Mouse (Mus musculus): Measurements from ENCODE around the gene Olfr390. TPM values are rescaled to one million over a fixed set of nuclear protein-coding genes. Genes with fewer than 3 reads are reported as not detected.

The Olfr390 gene
- not detected in 2 replicates for polyA plus RNA-seq (2012; ENCODE audit: insufficient read depth, low replicate concordance)

DNA sequence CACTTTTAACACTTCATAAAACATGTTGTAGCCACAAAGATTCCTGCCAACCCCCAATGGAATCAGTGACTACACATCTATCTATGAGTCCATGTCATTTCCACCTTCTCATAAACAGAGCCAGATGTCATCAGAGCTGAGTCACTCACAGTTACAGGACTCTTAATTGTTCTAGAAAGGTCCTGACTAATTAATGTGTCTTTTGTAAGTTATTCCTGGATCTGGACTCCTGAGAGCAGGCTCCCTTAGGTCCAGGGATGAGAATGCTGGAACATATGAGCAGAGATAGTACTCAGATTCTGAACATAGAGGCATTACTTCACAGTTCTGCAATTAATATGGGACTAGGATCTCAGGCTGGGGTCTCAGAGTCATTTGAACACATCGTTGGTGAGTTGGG is at the start of gene Olfr390:
Olfr390 (plus strand) TSS at position 301 of the 400 bp plus-strand sequence.
- Histone ChIP-seq H3K4me1 (no peaks in the 10 kb centered on the region), H3K27me3 (replicated peaks) (no peaks in the 10 kb centered on the region), H3K4me3 (replicated peaks) (no peak within 1 kb of the TSS), H3K9me3 (no peaks in the 10 kb centered on the region), H3K36me3 (replicated peaks; ENCODE audit: low read length) (no peaks in the 10 kb centered on the region)
- TF ChIP-seq GATA1 (IDR thresholded peaks at IDR 0.05; ENCODE audit: borderline replicate concordance, low read length) (no peak), FLI1 (IDR thresholded peaks at IDR 0.05; ENCODE audit: low read length) (no peak)

DNA sequence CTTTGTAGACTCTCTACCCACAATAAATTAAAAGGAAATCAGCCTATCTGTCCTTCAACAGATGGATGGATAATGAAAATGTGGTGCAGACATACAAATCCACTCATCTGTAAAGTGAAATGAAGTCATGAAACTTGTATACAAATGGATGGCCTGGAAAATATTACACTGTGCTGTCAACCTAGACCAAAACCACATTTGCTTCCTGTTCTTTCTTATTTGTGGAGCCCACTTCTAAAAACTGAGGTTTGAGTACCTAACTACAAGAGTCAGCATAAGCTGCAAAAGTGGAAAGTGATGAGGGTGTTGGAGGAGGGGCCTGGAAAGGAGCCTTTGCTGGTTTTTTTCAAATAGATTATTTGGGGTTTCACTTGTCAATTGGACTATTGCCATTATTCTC is 23.6 kb upstream of the Olfr390 start:
- Histone ChIP-seq H3K4me1 (no peaks in the 10 kb centered on the region), H3K36me3 (replicated peaks; ENCODE audit: low read length) (no peaks in the 10 kb centered on the region), H3K27me3 (replicated peaks) (no peaks in the 10 kb centered on the region), H3K9me3 (peaks cover 10% of the 10 kb centered on the region; the same call in 1 of the 2 replicates), H3K4me3 (replicated peaks) (no peak overlapping the region)
- TF ChIP-seq FLI1 (IDR thresholded peaks at IDR 0.05; ENCODE audit: low read length) (no peak), GATA1 (IDR thresholded peaks at IDR 0.05; ENCODE audit: borderline replicate concordance, low read length) (no peak)

DNA sequence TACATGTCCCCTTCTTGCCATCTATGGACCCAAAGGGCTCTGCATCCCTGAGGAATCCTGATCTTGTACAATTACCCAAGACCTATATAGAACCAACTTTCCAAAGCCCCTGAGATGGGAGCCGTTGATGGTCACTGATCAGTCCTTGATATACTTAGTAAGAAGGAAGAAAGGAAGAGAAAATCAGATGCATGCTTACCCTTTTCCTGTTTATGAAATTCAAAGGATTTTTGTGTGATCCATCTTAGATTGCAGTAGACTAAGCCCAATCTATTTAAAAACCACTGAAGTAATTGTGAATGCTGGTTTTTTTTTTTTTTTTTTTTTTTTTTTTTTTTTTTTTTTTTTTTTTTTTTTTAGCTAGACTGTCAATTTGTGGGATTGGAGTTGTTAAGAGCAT is 2.2 kb upstream of the Olfr390 start, which contains the start of gene Olfr389:
Olfr389 (minus strand) TSS at position 101 of the 400 bp plus-strand sequence.
- no peaks in the 10 kb centered on the region for H3K4me1 ChIP-seq
- no peaks in the 10 kb centered on the region for H3K9me3 ChIP-seq
- no peak for TF ChIP-seq FLI1 (IDR thresholded peaks at IDR 0.05; ENCODE audit: low read length)
- no peak for TF ChIP-seq GATA1 (IDR thresholded peaks at IDR 0.05; ENCODE audit: borderline replicate concordance, low read length)
- no peaks in the 10 kb centered on the region for H3K36me3 ChIP-seq (replicated peaks; ENCODE audit: low read length)
- H3K4me3 ChIP-seq (replicated peaks), result no peak within 1 kb of the TSS
- H3K27me3 ChIP-seq (replicated peaks), result no peaks in the 10 kb centered on the region

DNA sequence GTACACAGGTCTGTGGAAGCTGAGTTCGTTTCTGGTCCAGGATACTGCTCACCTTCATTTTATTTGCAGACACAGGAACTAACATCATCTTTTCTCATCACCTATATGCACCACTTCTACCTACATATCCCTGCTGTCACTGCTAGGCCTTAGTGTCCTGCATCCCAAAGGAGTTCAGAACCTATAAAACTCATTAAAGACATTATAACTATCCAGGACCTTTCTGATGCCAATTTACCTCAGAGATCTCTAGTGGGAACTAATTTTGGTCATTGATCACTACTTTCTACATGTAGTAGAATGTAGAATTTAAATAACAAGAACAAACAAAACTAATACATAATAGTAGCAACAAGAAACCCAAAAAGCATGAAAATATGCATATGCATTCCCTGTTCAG is 20.2 kb downstream of the Olfr390 start, which contains the start of gene Olfr391-ps:
Olfr391-ps (minus strand) TSS at position 101 of the 400 bp plus-strand sequence.
- H3K4me1 ChIP-seq, result no peaks in the 10 kb centered on the region
- TF ChIP-seq GATA1 (IDR thresholded peaks at IDR 0.05; ENCODE audit: borderline replicate concordance, low read length) (no peak), FLI1 (IDR thresholded peaks at IDR 0.05; ENCODE audit: low read length) (no peak)
- no peaks in the 10 kb centered on the region for H3K36me3 ChIP-seq (replicated peaks; ENCODE audit: low read length)
- no peak within 1 kb of the TSS for H3K4me3 ChIP-seq (replicated peaks)
- H3K9me3 ChIP-seq, result no peaks in the 10 kb centered on the region
- H3K27me3 ChIP-seq (replicated peaks), result no peaks in the 10 kb centered on the region

DNA sequence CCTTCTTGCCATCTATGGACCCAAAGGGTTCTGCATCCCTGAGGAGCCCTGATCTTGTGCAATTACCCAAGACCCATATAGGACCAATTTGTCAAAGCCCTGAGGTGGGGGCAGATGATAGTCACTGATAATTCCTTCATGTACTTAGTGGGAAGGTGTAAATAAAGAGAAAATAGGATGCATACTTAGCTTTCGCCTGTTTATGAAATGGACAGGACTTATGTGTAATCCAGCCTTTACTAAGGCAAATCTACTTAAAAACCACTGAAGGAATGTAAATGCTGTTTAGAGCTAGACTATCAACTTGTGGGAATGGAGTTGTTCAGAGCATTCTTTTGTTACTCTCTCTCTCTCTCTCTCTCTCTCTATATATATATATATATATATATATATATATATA is 34.2 kb downstream of the Olfr390 start, which contains the start of gene Olfr392:
Olfr392 (minus strand) TSS at position 101 of the 400 bp plus-strand sequence.
- Histone ChIP-seq H3K4me3 (replicated peaks) (no peak within 1 kb of the TSS), H3K27me3 (replicated peaks) (no peaks in the 10 kb centered on the region), H3K4me1 (no peaks in the 10 kb centered on the region), H3K9me3 (no peaks in the 10 kb centered on the region), H3K36me3 (replicated peaks; ENCODE audit: low read length) (no peaks in the 10 kb centered on the region)
- TF ChIP-seq GATA1 (IDR thresholded peaks at IDR 0.05; ENCODE audit: borderline replicate concordance, low read length), result no peak
- TF ChIP-seq FLI1 (IDR thresholded peaks at IDR 0.05; ENCODE audit: low read length), result no peak

Other genes with a start within 250 kb of the Olfr390 start
- not detected in 2 replicates for gene Olfr385, start 190.0 kb upstream of the Olfr390 start, polyA plus RNA-seq (2012; ENCODE audit: insufficient read depth, low replicate concordance)
- not detected in 2 replicates for gene Olfr384, start 184.4 kb upstream of the Olfr390 start, polyA plus RNA-seq (2012; ENCODE audit: insufficient read depth, low replicate concordance)
- not detected in 2 replicates for gene Zfp735, start 94.2 kb upstream of the Olfr390 start, polyA plus RNA-seq (2012; ENCODE audit: insufficient read depth, low replicate concordance)
- gene Olfr389, start 2.3 kb upstream of the Olfr390 start, polyA plus RNA-seq (2012; ENCODE audit: insufficient read depth, low replicate concordance), result not detected in 2 replicates
- 0.30 TPM in 1 of 2 replicates, not detected in the other for gene Olfr391-ps, start 20.1 kb downstream of the Olfr390 start, polyA plus RNA-seq (2012; ENCODE audit: insufficient read depth, low replicate concordance)
- not detected in 2 replicates for gene Olfr392, start 34.1 kb downstream of the Olfr390 start, polyA plus RNA-seq (2012; ENCODE audit: insufficient read depth, low replicate concordance)
- gene Olfr393, start 68.5 kb downstream of the Olfr390 start, polyA plus RNA-seq (2012; ENCODE audit: insufficient read depth, low replicate concordance), result not detected in 2 replicates
- gene Olfr394, start 107.8 kb downstream of the Olfr390 start, polyA plus RNA-seq (2012; ENCODE audit: insufficient read depth, low replicate concordance), result 0.49 TPM in 1 of 2 replicates, not detected in the other
- gene Olfr395, start 126.3 kb downstream of the Olfr390 start, polyA plus RNA-seq (2012; ENCODE audit: insufficient read depth, low replicate concordance), result not detected in 2 replicates
- not detected in 2 replicates for gene Olfr23, start 153.7 kb downstream of the Olfr390 start, polyA plus RNA-seq (2012; ENCODE audit: insufficient read depth, low replicate concordance)
- not detected in 2 replicates for gene Olfr397, start 177.9 kb downstream of the Olfr390 start, polyA plus RNA-seq (2012; ENCODE audit: insufficient read depth, low replicate concordance)
- gene Olfr398, start 207.4 kb downstream of the Olfr390 start, polyA plus RNA-seq (2012; ENCODE audit: insufficient read depth, low replicate concordance), result not detected in 2 replicates